Mouse (Mus musculus): ENCODE measurements around the gene Gsta4. TPM values are rescaled to one million over a fixed set of nuclear protein-coding genes. Genes with fewer than 3 reads are reported as not detected.

Gsta4 gene
- total and polyA plus RNA-seq, 2 experiments from 2014 or later, result 12.6 to 31.0 TPM

- Histone ChIP-seq H3K27me3 (ENCODE audit: insufficient read depth, low read length) (no peaks in the 10 kb centered on the region), H3K36me3 (ENCODE audit: insufficient read depth) (no peaks in the 10 kb centered on the region), H3K4me2 (ENCODE audit: low read depth) (no peak overlapping the region), H3K9ac (no peak overlapping the region), H3K27ac (ENCODE audit: low read depth, low read length) (no peak overlapping the region), H3K4me3 (ENCODE audit: low read depth, low read length) (no peak overlapping the region), H3K9me3 (ENCODE audit: low read length) (no peaks in the 10 kb centered on the region), H3K4me1 (ENCODE audit: insufficient read depth) (no peaks in the 10 kb centered on the region)
- no peak for ATAC-seq
- no peak for DNase-seq
- TF ChIP-seq CTCF (IDR thresholded peaks at IDR 0.05; ENCODE audit: low read depth), result no peak
- 87% methylated on average over 2 of the region's 2 CpGs for WGBS
Observed at GRCm38 (mm10) chr9:78179071-78179470, 3.5 kb upstream of the Gsta4 start.

GRCm38 (mm10) chr9:78185686-78186085 lies 3.1 kb downstream of the Gsta4 start:
- no peak overlapping the region for H3K27ac ChIP-seq (ENCODE audit: low read depth, low read length)
- WGBS, result 89% methylated on average over 9 of the region's 9 CpGs
- ATAC-seq (no peak), DNase-seq (no peak)
- no peak overlapping the region for H3K4me3 ChIP-seq (ENCODE audit: low read depth, low read length)
- no peak overlapping the region for H3K9ac ChIP-seq
- TF ChIP-seq CTCF (IDR thresholded peaks at IDR 0.05; ENCODE audit: low read depth), result no peak
- H3K4me1 ChIP-seq (ENCODE audit: insufficient read depth), result peaks cover 2% of the 10 kb centered on the region; the same call in 1 of the 2 replicates
- H3K36me3 ChIP-seq (ENCODE audit: insufficient read depth), result no peaks in the 10 kb centered on the region
- no peak overlapping the region for H3K4me2 ChIP-seq (ENCODE audit: low read depth)
- H3K27me3 ChIP-seq (ENCODE audit: insufficient read depth, low read length), result no peaks in the 10 kb centered on the region
- no peaks in the 10 kb centered on the region for H3K9me3 ChIP-seq (ENCODE audit: low read length)

- no peak for TF ChIP-seq CTCF (IDR thresholded peaks at IDR 0.05; ENCODE audit: low read depth)
- Histone ChIP-seq H3K27ac (ENCODE audit: low read depth, low read length) (no peak overlapping the region), H3K36me3 (ENCODE audit: insufficient read depth) (no peaks in the 10 kb centered on the region), H3K4me3 (ENCODE audit: low read depth, low read length) (no peak overlapping the region), H3K4me2 (ENCODE audit: low read depth) (no peak overlapping the region), H3K4me1 (ENCODE audit: insufficient read depth) (peaks cover 7% of the 10 kb centered on the region; the same call in 1 of the 2 replicates), H3K9ac (no peak overlapping the region), H3K27me3 (ENCODE audit: insufficient read depth, low read length) (no peaks in the 10 kb centered on the region), H3K9me3 (ENCODE audit: low read length) (no peaks in the 10 kb centered on the region)
- WGBS, result 76% methylated on average over 8 of the region's 8 CpGs
- no peak for DNase-seq
- no peak for ATAC-seq
Observed at GRCm38 (mm10) chr9:78188910-78189309, 6.3 kb downstream of the Gsta4 start.

- peaks cover 7% of the 10 kb centered on the region; the same call in 1 of the 2 replicates for H3K4me1 ChIP-seq (ENCODE audit: insufficient read depth)
- H3K4me2 ChIP-seq (ENCODE audit: low read depth), result peak overlapping the region; percentile 68
- ATAC-seq (peak; percentile 56), DNase-seq (no peak)
- H3K36me3 ChIP-seq (ENCODE audit: insufficient read depth), result no peaks in the 10 kb centered on the region
- H3K9ac ChIP-seq, result peak overlapping the region; percentile 2
- peak overlapping the region; percentile 33 for H3K4me3 ChIP-seq (ENCODE audit: low read depth, low read length)
- no peak overlapping the region for H3K27ac ChIP-seq (ENCODE audit: low read depth, low read length)
- H3K27me3 ChIP-seq (ENCODE audit: insufficient read depth, low read length), result no peaks in the 10 kb centered on the region
- no peak for TF ChIP-seq CTCF (IDR thresholded peaks at IDR 0.05; ENCODE audit: low read depth)
- WGBS, result under 1% methylated on average over 19 of the region's 19 CpGs
- H3K9me3 ChIP-seq (ENCODE audit: low read length), result no peaks in the 10 kb centered on the region
Observed at GRCm38 (mm10) chr9:78190651-78191634, 8.4 kb downstream of the Gsta4 start.

- DNase-seq (peak; percentile 63), ATAC-seq (peak; percentile 62; the same call in 1 of the 2 replicates)
- Histone ChIP-seq H3K9me3 (ENCODE audit: low read length) (no peaks in the 10 kb centered on the region), H3K27me3 (ENCODE audit: insufficient read depth, low read length) (no peaks in the 10 kb centered on the region), H3K4me2 (ENCODE audit: low read depth) (peak overlapping the region; percentile 68), H3K4me1 (ENCODE audit: insufficient read depth) (peaks cover 7% of the 10 kb centered on the region; the same call in 1 of the 2 replicates), H3K4me3 (ENCODE audit: low read depth, low read length) (peak overlapping the region; percentile 33), H3K9ac (peak overlapping the region; percentile 2; the same call in 1 of the 2 replicates), H3K36me3 (ENCODE audit: insufficient read depth) (no peaks in the 10 kb centered on the region), H3K27ac (ENCODE audit: low read depth, low read length) (no peak overlapping the region)
- WGBS, result under 1% methylated on average over 18 of the region's 18 CpGs
- 0 out of 2 replicates have a peak, but pooled peaks have one; percentile 3 for TF ChIP-seq CTCF (IDR thresholded peaks at IDR 0.05; ENCODE audit: low read depth)
Observed at GRCm38 (mm10) chr9:78191736-78192135, 9.2 kb downstream of the Gsta4 start.

- Histone ChIP-seq H3K9me3 (ENCODE audit: low read length) (no peaks in the 10 kb centered on the region), H3K27ac (ENCODE audit: low read depth, low read length) (no peak overlapping the region), H3K4me1 (ENCODE audit: insufficient read depth) (peaks cover 7% of the 10 kb centered on the region; the same call in 1 of the 2 replicates), H3K36me3 (ENCODE audit: insufficient read depth) (no peaks in the 10 kb centered on the region), H3K4me3 (ENCODE audit: low read depth, low read length) (no peak overlapping the region), H3K4me2 (ENCODE audit: low read depth) (no peak overlapping the region), H3K9ac (no peak overlapping the region), H3K27me3 (ENCODE audit: insufficient read depth, low read length) (no peaks in the 10 kb centered on the region)
- TF ChIP-seq CTCF (IDR thresholded peaks at IDR 0.05; ENCODE audit: low read depth), result peak; percentile 87
- peak; percentile 54 for ATAC-seq
- WGBS, result 45% methylated on average over 9 of the region's 9 CpGs
- DNase-seq, result peak; percentile 68
Observed at GRCm38 (mm10) chr9:78193902-78194597, 11.5 kb downstream of the Gsta4 start.
